ENCODE assay signal across 8 mouse cellular contexts in genomic region chr14:57744547-57744946, GRCm38 (mm10). TPM values are rescaled to one million over a fixed set of nuclear protein-coding genes. Genes with fewer than 3 reads are reported as not detected.
DNase-seq lines count a peak whose midpoint lies in the region; ATAC-seq lines count a peak whose summit lies in the region.

No protein-coding gene starts in this region.

- ATAC-seq in activated CD4-positive, CD25-positive, alpha-beta regulatory T cell, adult 4 months: no peak

- DNase-seq in 3T3-L1 (ENCODE audit: low read depth, low spot score): peak; percentile 83
- DNase-seq in adipocyte (ENCODE audit: low spot score): peak; percentile 62
- peak; percentile 54 for DNase-seq in forelimb bud, embryonic 11.5 days (ENCODE audit: low read depth, low spot score)
- peak; percentile 50 for DNase-seq in kidney, adult 9 months
- DNase-seq in lung, postnatal 14 days: peak; percentile 38
- no peak for DNase-seq in ovary, postnatal 10 days (ENCODE audit: low spot score)
- no peak for DNase-seq in thymus, postnatal 14 days

RNA-seq across cellular contexts. Expression of gene Gm49361, which starts 1.4 kb away (rescaled TPM):
- not detected for polyA plus RNA-seq in activated CD4-positive, CD25-positive, alpha-beta regulatory T cell, adult 4 months (2017; shearing (Covaris generic))

RNA-seq across cellular contexts. Expression of gene Lats2, which starts 13.6 kb away (rescaled TPM):
- 10 to 100 TPM; 17.9 to 20.7 TPM for polyA plus RNA-seq in activated CD4-positive, CD25-positive, alpha-beta regulatory T cell, adult 4 months (2017; shearing (Covaris generic))

RNA-seq across cellular contexts. Expression of gene Sap18, which starts 53.4 kb away (rescaled TPM):
- polyA plus RNA-seq in activated CD4-positive, CD25-positive, alpha-beta regulatory T cell, adult 4 months (2017; shearing (Covaris generic)): 100 to 1,000 TPM; 206 to 224 TPM

Comparison
In these comparisons a context has a peak if more than half of its experiments do, and no peak if none do; other contexts are left out.
1. DNase-seq: peak in 3T3-L1 (single experiment), adipocyte (single experiment), forelimb bud, embryonic 11.5 days (single experiment), kidney, adult 9 months (single experiment) and lung, postnatal 14 days (single experiment); none in ovary, postnatal 10 days (single experiment) and thymus, postnatal 14 days (single experiment).